Mouse (Mus musculus) ES-Bruce4 (cell line): Measurements from ENCODE around the gene Fam169b. TPM values are rescaled to one million over a fixed set of nuclear protein-coding genes. Genes with fewer than 3 reads are reported as not detected.

Experiments
- H3K27ac ChIP-seq: 2 replicates; pipeline ENCODE4 v1.5.1; 2012; ENCODE audit warnings: low read length, inconsistent platforms; ENCODE audit not compliant: insufficient read depth
- H3K27me3 ChIP-seq: 2 replicates; pipeline ENCODE4 v1.6.1; 2012; ENCODE audit warnings: mild to moderate bottlenecking, low read length, inconsistent platforms; ENCODE audit not compliant: control insufficient read depth, poor library complexity, insufficient read depth, severe bottlenecking
- H3K36me3 ChIP-seq: 2 replicates; pipeline ENCODE4 v1.6.1; 2012; ENCODE audit warnings: inconsistent platforms, mild to moderate bottlenecking, low read length, moderate library complexity; ENCODE audit not compliant: control insufficient read depth, poor library complexity, insufficient read depth, severe bottlenecking
- H3K4me1 ChIP-seq: one replicate; pipeline ENCODE4 v1.8.1; 2011; ENCODE audit warnings: low read length; ENCODE audit not compliant: control insufficient read depth, insufficient read depth
- H3K4me3 ChIP-seq: 2 replicates; pipeline ENCODE4 v1.5.1; 2011; ENCODE audit warnings: low read depth, mild to moderate bottlenecking, low read length
- H3K9ac ChIP-seq: 2 replicates; pipeline ENCODE4 v1.6.1; 2012; ENCODE audit warnings: low read depth, mild to moderate bottlenecking, inconsistent platforms; ENCODE audit not compliant: poor library complexity, severe bottlenecking
- H3K9me3 ChIP-seq: replicated peaks from 2 replicates; pipeline ENCODE4 v1.6.1; 2012; ENCODE audit warnings: mild to moderate bottlenecking, low read length, inconsistent platforms; ENCODE audit not compliant: control insufficient read depth, poor library complexity, insufficient read depth, severe bottlenecking
- CTCF ChIP-seq: IDR thresholded peaks from one replicate; pipeline ENCODE4 v1.8.1; 2011; ENCODE audit warnings: low read depth, low read length
- EP300 ChIP-seq: IDR thresholded peaks from 2 replicates; pipeline ENCODE4 v1.6.1; 2011; ENCODE audit warnings: low read depth, low read length; ENCODE audit not compliant: insufficient read depth
- POLR2A ChIP-seq: IDR thresholded peaks from one replicate; pipeline ENCODE4 v1.8.1; 2011; ENCODE audit warnings: low read length; ENCODE audit not compliant: insufficient read depth
- polyA plus RNA-seq: library from polyadenylated mRNA; stranded (reverse); fragments of >200 nt; gene quantifications from 2 replicates; pipeline ENCODE4 v1.2.4, GENCODE M21; 2011; ENCODE audit warnings: low read depth; ENCODE audit not compliant: missing spikeins, insufficient read depth, insufficient read length

The Fam169b gene
- polyA plus RNA-seq, 1 experiment: 7.5 TPM

GRCm38 (mm10) chr7:68259523-68260081 lies 14.0 kb upstream of the Fam169b start:
- Histone ChIP-seq H3K27me3 (no peaks in the 10 kb centered on the region), H3K36me3 (no peaks in the 10 kb centered on the region), H3K4me3 (no peak overlapping the region), H3K9me3 (peaks cover 5% of the 10 kb centered on the region; the same call in 1 of the 2 replicates), H3K27ac (peak overlapping the region; percentile 92), H3K9ac (peak overlapping the region; percentile 6; the same call in 1 of the 2 replicates), H3K4me1 (peaks cover 11% of the 10 kb centered on the region)
- TF ChIP-seq POLR2A: no peak
- no peak for TF ChIP-seq CTCF
- TF ChIP-seq EP300: no peak

DNA sequence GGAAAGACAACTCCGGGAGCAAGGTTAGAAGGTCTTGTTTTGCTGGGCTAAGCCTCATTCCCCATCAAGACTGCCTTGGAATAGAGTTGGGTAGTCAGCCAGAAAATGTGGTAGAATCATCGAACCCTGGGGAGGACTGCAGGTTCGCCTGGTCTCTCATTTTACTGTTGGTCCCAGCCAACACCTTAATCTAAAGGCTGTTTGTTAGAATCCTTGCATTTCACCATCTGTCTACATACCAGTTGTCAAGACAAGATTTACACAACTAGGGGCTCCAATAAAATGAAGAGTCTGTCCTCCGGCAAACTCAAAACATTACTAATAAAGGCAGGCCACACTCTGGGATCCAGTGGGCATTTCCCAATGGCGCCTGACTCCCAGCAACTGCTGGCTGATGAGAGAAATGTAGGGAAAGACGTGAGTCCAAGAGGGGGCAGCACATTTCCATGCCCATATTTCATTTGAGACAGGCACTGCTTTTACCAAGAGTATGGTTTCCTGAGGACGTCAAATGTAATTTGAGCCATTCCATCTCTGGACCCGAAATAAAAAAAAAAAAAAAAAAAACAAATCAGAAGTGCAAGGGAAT lies 10.9 kb upstream of the Fam169b start:
- TF ChIP-seq POLR2A (no peak), CTCF (no peak), EP300 (no peak)
- Histone ChIP-seq H3K4me1 (peaks cover 8% of the 10 kb centered on the region), H3K27ac (no peak overlapping the region), H3K9me3 (peaks cover 5% of the 10 kb centered on the region; the same call in 1 of the 2 replicates), H3K4me3 (no peak overlapping the region), H3K9ac (no peak overlapping the region), H3K36me3 (no peaks in the 10 kb centered on the region), H3K27me3 (no peaks in the 10 kb centered on the region)

DNA sequence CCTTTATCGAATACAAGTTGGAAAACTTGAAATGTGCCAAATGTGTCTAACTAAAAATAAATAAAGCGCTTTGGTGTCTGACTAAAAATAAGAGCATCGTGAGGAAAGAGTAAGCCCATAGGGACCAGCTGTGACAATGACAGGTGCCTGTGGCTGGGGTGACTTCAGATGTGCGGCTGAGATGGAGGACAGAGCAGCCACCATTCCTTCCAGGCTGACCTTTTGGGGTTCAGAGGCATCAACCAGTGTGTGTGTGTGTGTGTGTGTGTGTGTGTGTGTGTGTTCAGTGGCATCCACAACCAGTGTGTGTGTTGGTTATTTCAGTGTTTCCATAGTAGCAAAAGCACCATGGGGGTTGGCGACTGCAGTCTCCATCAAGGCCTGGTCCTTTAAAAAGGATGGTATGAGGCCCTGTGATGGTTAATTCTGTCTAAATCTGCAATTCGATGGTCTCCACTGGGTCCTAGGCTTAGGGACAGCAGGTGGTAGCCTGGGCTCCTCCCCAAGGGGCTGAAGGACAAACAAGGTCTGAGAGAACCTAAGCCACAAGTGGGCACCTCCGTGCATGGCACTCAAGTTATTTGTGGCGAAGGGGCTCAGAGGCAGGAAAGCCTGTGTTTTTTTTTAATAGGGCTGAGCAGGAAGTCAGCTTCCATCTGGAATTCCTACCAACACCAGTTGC lies 10.2 kb upstream of the Fam169b start:
- no peaks in the 10 kb centered on the region for H3K27me3 ChIP-seq
- peak overlapping the region; percentile 53 for H3K4me3 ChIP-seq
- TF ChIP-seq POLR2A: no peak
- no peak for TF ChIP-seq EP300
- no peak for TF ChIP-seq CTCF
- H3K36me3 ChIP-seq: no peaks in the 10 kb centered on the region
- H3K4me1 ChIP-seq: peaks cover 5% of the 10 kb centered on the region
- H3K27ac ChIP-seq: no peak overlapping the region; the same call in 1 of the 2 replicates
- H3K9me3 ChIP-seq: peaks cover 5% of the 10 kb centered on the region; the same call in 1 of the 2 replicates
- peak overlapping the region; percentile 34 for H3K9ac ChIP-seq

DNA sequence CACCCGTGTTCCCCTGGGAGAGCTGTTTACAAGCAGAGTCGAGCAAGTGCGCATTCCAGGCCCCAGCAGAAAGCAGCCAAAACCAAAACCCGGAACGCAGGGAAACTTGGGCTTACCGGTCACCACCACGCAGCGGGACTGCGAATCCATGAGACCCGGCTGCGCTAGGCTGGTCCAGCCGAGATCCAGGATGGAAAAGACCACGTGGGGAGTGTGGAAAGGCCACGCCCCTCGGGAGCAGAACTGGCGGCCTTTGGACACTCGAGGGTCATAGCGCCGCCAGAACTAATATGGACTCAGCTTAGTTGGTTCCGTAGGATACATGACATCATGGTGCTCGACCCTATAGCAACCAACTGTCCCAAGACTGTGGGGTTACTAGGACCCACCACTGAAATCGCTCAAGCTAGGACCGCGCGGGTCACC lies 9.6 kb upstream of the Fam169b start, which contains the start of gene Pgpep1l:
Gene Pgpep1l, minus strand, starts transcription at position 206 of the 426 bp plus-strand sequence.
- Histone ChIP-seq H3K4me1 (peaks cover 2% of the 10 kb centered on the region), H3K36me3 (no peaks in the 10 kb centered on the region), H3K9ac (peak within 1 kb of the TSS; percentile 34), H3K4me3 (peak within 1 kb of the TSS; percentile 53), H3K9me3 (peaks cover 5% of the 10 kb centered on the region; the same call in 1 of the 2 replicates), H3K27ac (no peak within 1 kb of the TSS; the same call in 1 of the 2 replicates), H3K27me3 (no peaks in the 10 kb centered on the region)
- no peak for TF ChIP-seq POLR2A
- TF ChIP-seq EP300: no peak
- TF ChIP-seq CTCF: no peak

GRCm38 (mm10) chr7:68264531-68264930 lies 9.1 kb upstream of the Fam169b start:
- no peak overlapping the region for H3K27ac ChIP-seq
- H3K27me3 ChIP-seq: no peaks in the 10 kb centered on the region
- peaks cover 5% of the 10 kb centered on the region; the same call in 1 of the 2 replicates for H3K9me3 ChIP-seq
- H3K4me3 ChIP-seq: 0 out of 2 replicates have a peak overlapping the region, but pooled peaks have one; percentile 0
- TF ChIP-seq CTCF (no peak), POLR2A (no peak), EP300 (no peak)
- no peak overlapping the region for H3K9ac ChIP-seq
- H3K36me3 ChIP-seq: no peaks in the 10 kb centered on the region
- peaks cover 2% of the 10 kb centered on the region for H3K4me1 ChIP-seq

DNA sequence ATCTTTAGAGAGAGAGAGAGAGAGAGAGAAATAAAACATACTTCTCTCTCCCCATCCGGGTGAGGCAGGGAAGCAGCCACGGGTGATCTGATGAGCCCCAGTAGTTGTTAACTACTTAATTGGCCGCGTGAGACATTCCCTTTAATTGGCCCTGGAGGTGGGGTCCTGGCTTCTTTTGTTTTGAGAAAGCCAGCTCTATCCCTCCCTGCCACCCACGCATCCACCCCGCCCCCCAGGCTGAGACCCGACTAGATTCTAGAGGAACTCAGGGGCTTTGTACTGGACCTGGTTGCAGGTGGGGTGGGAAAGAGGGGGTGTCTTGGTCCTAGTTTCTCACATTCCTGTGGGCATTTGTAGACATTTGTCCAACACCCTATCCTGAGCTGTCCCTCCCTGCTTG lies 8.2 kb upstream of the Fam169b start:
- Histone ChIP-seq H3K27ac (no peak overlapping the region; the same call in 1 of the 2 replicates), H3K4me1 (peaks cover 2% of the 10 kb centered on the region), H3K27me3 (no peaks in the 10 kb centered on the region), H3K9ac (no peak overlapping the region), H3K36me3 (no peaks in the 10 kb centered on the region), H3K4me3 (no peak overlapping the region), H3K9me3 (peaks cover 5% of the 10 kb centered on the region; the same call in 1 of the 2 replicates)
- TF ChIP-seq EP300: no peak
- no peak for TF ChIP-seq CTCF
- TF ChIP-seq POLR2A: no peak
